Mouse (Mus musculus) testis, adult 2 months (tissue): ENCODE measurements around the gene Myadml2. TPM values are rescaled to one million over a fixed set of nuclear protein-coding genes. Genes with fewer than 3 reads are reported as not detected.

ENCODE experiments used
- H3K27ac ChIP-seq: fragments of 200-500 bp; 2 replicates; pipeline ENCODE4 v1.5.1; 2012; ENCODE audit warnings: low read depth, low read length; ENCODE audit not compliant: control insufficient read depth, insufficient read depth
- H3K27me3 ChIP-seq: fragments of 200-500 bp; 2 replicates; pipeline ENCODE4 v1.6.1; 2012; ENCODE audit warnings: mild to moderate bottlenecking, low read length, moderate library complexity; ENCODE audit not compliant: control insufficient read depth, insufficient read depth
- H3K36me3 ChIP-seq: fragments of 200-500 bp; 2 replicates; pipeline ENCODE4 v1.6.1; 2012; ENCODE audit warnings: mild to moderate bottlenecking, low read length; ENCODE audit not compliant: control insufficient read depth, insufficient read depth
- H3K4me1 ChIP-seq: fragments of 200-500 bp; 2 replicates; pipeline ENCODE4 v1.6.1; 2012; ENCODE audit warnings: low read length; ENCODE audit not compliant: control insufficient read depth, insufficient read depth
- H3K4me3 ChIP-seq: fragments of 200-500 bp; 2 replicates; pipeline ENCODE4 v1.5.1; 2012; ENCODE audit warnings: low read depth, mild to moderate bottlenecking, low read length, moderate library complexity, mixed read lengths; ENCODE audit not compliant: control insufficient read depth
- CTCF ChIP-seq: fragments of 200-500 bp; IDR thresholded peaks from 2 replicates; pipeline ENCODE4 v1.5.1; 2012; ENCODE audit warnings: low read depth, mild to moderate bottlenecking, inconsistent platforms, low read length, moderate library complexity; ENCODE audit not compliant: control insufficient read depth, insufficient read depth, insufficient replicate concordance
- POLR2A ChIP-seq: fragments of 200-500 bp; IDR thresholded peaks from 2 replicates; pipeline ENCODE4 v1.6.1; 2012; ENCODE audit warnings: low read depth, mild to moderate bottlenecking, inconsistent platforms, low read length, moderate library complexity; ENCODE audit not compliant: control insufficient read depth
- polyA plus RNA-seq: library from polyadenylated mRNA; depleted of rRNA; stranded (reverse); fragments of >200 nt; gene quantifications from 2 replicates; pipeline ENCODE4 v1.2.3, GENCODE M21; 2012; rRNA removed

Myadml2 gene
- polyA plus RNA-seq = 0.61 TPM in 1 of 2 replicates, not detected in the other

DNA sequence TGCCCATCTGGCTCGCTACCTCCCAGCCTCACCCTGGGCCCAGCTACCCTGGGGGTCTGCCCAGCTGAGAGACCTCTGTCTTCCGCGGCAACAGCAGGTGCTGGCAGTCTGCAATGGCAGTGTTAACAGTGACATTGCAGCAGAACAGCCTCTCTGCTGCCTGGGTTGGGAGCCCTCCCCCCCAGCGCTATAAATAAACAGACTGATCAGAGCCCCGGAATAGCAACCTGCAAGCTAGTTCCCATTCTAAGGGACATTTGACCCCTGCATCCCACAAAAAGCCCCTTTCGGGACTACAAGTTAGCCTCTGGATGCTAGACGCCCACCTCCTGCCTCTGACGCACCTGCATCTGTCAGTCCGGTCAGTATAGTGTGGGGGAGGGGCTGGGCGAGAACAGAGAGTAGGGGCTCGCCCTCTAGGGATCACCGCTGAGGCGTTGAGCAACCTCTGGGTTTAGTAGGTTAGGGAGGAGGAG lies at the start of gene Myadml2:
TSS of gene Myadml2 (minus strand) at position 158 of the 476 bp plus-strand sequence.
- Histone ChIP-seq H3K27ac (no peak within 1 kb of the TSS), H3K4me3 (peak within 1 kb of the TSS; percentile 46), H3K36me3 (no peaks in the 10 kb centered on the region), H3K4me1 (peaks cover 14% of the 10 kb centered on the region), H3K27me3 (0 out of 2 replicates have a peak, but pooled peaks cover 2% of the 10 kb centered on the region)
- TF ChIP-seq CTCF (no peak), POLR2A (no peak)

DNA sequence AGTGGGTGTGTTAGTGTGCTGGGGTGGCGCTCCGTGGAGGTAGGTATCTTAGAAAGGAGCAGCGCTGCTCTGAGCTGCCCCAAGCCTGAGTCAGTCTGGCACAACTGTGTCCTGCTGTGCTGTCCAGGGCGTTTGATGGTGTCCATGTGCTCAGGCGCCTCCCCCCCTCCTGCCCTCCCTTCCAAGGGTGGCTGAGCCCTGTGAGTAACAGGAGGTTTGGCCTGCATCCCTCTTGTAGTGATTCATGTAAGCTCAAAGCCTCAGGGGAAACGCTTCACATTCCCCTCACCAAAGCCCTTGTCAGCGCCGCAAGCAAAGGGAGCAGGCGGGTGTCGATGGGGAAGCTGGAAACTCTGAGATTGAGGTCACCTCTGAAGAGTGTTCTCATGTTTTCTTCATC lies 49.8 kb upstream of the Myadml2 start:
- Histone ChIP-seq H3K36me3 (no peaks in the 10 kb centered on the region; the same call in none of the 2 replicates), H3K4me1 (no peaks in the 10 kb centered on the region), H3K27me3 (no peaks in the 10 kb centered on the region), H3K4me3 (no peak overlapping the region), H3K27ac (no peak overlapping the region)
- TF ChIP-seq CTCF (no peak), POLR2A (no peak)

DNA sequence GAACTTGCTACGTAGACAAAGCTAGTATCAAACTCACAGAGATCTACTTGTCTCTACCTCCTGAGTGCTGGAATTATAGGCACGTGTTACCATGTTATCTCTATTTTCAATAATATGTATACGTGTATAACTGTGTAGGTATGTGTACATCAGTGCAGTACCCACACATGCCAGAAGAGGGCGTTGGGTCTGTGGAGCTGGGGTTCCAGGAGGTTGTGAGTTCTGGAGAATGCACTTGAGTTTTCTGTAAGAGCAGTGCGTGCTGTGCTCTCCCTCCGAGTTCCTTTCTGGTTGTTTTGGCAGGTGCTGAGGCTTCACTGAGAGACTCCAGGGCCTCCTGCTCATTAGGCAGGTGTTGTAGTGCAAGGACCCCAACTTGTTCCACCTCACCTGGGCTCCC lies 48.6 kb upstream of the Myadml2 start:
- TF ChIP-seq POLR2A = no peak
- peak; percentile 47; the same call in 1 of the 2 replicates for TF ChIP-seq CTCF
- Histone ChIP-seq H3K4me3 (no peak overlapping the region), H3K4me1 (no peaks in the 10 kb centered on the region), H3K36me3 (no peaks in the 10 kb centered on the region; the same call in none of the 2 replicates), H3K27ac (no peak overlapping the region), H3K27me3 (no peaks in the 10 kb centered on the region)

DNA sequence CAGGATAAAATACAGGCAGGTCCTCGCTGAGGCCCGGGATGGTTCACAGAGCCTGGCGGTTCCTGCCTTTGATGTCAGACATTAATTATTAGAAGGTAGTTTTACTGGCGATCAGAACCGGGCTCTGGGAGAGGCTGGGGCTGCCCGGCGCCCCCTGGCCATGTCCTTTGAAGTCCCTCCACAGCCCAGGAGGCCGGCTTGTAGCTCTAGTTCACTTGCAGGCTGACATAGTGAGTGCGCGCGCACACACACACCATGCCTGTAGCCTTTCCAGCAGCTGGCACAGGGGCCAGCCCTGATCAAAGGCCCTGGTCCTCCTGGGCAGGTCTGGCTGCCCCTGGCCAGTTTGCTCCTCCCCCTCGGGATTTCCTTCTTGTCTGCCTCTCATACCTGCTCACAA lies 47.7 kb upstream of the Myadml2 start:
- no peaks in the 10 kb centered on the region for H3K27me3 ChIP-seq
- no peaks in the 10 kb centered on the region for H3K4me1 ChIP-seq
- no peak for TF ChIP-seq CTCF
- H3K27ac ChIP-seq = no peak overlapping the region
- no peaks in the 10 kb centered on the region; the same call in none of the 2 replicates for H3K36me3 ChIP-seq
- no peak overlapping the region for H3K4me3 ChIP-seq

DNA sequence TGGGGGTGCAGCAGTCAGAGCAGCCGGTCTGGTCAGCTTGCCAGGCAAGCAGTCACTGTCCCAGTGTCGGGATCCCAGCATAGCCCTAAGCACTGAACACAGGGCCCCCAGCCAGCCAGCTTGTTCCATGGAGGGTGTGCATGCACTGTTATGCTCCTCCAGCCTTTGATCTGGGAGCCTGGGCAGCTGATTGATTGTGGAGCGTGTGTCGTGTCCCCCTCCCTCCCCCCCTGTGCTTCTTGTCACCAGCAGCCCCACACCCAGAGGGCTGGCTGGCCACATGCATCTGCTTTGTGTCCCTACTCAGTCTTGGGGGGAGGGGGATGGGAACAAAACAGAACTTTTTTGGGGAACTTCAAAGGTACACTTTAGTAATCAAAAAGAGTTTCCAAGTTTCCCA lies 47.2 kb upstream of the Myadml2 start:
- Histone ChIP-seq H3K4me3 (no peak overlapping the region), H3K36me3 (no peaks in the 10 kb centered on the region; the same call in none of the 2 replicates), H3K27me3 (no peaks in the 10 kb centered on the region), H3K27ac (no peak overlapping the region), H3K4me1 (no peaks in the 10 kb centered on the region)
- TF ChIP-seq POLR2A = no peak
- no peak for TF ChIP-seq CTCF

DNA sequence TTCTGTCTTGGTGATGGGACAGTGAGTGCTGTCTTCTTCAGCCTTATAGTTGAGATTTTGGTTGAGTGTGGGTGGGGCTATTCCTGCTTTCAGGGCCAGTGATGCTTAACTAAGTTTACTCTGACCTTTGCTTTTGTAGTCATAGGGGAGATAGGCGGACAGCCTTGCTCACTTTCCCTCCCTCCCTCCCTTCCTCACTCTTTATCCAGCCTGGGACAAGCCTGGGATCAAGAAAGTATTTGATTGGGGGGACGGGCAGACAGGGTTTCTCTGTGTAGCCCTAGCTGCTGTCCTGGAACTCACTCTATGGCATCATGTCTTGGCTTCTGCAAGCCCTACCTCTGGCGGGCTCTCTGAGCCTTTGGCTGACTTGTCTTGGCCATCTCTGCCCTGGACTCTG lies 45.5 kb upstream of the Myadml2 start:
- Histone ChIP-seq H3K4me1 (no peaks in the 10 kb centered on the region), H3K27ac (no peak overlapping the region), H3K4me3 (no peak overlapping the region), H3K27me3 (no peaks in the 10 kb centered on the region), H3K36me3 (peaks cover 2% of the 10 kb centered on the region; the same call in 1 of the 2 replicates)
- TF ChIP-seq POLR2A (no peak), CTCF (no peak)

DNA sequence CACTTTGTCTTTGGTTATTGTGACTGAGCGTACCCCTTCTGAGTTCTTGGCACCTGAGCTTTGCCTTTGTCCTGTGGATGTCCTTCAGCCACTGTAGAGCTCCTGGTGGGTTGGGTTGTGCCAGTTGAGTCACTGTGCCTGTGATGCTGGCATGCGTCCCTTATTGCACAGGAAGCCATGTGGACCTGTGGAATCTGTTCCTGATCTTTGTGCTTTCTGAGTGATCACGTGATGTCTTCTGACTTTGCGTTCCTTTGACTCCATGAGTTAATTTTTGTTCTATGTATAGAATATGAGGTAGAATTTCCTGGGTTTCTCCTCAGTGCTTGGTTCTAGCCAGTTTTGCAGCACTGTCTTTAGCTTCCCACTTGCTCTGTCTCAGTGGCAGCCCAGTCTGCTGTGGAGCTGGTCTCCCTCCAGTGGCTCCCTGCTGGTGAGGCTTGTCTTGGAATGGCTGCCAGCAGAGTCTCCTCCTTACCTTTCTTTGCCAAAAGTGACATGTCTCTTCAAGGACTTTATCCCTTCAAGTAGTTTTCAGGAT lies 44.6 kb upstream of the Myadml2 start:
- no peak for TF ChIP-seq POLR2A
- TF ChIP-seq CTCF = no peak
- H3K4me1 ChIP-seq = no peaks in the 10 kb centered on the region
- peaks cover 2% of the 10 kb centered on the region; the same call in 1 of the 2 replicates for H3K36me3 ChIP-seq
- no peak overlapping the region for H3K4me3 ChIP-seq
- no peak overlapping the region for H3K27ac ChIP-seq
- H3K27me3 ChIP-seq = no peaks in the 10 kb centered on the region
